Mouse (Mus musculus): ENCODE data around the gene Arel1. TPM values are rescaled to one million over a fixed set of nuclear protein-coding genes. Genes with fewer than 3 reads are reported as not detected.

The Arel1 gene
- 15.7 and 16.8 TPM in 2 replicates for polyA plus RNA-seq (2016; fragmentation: Nextera tagmentation; extraction: Ambion mirVana)

DNA sequence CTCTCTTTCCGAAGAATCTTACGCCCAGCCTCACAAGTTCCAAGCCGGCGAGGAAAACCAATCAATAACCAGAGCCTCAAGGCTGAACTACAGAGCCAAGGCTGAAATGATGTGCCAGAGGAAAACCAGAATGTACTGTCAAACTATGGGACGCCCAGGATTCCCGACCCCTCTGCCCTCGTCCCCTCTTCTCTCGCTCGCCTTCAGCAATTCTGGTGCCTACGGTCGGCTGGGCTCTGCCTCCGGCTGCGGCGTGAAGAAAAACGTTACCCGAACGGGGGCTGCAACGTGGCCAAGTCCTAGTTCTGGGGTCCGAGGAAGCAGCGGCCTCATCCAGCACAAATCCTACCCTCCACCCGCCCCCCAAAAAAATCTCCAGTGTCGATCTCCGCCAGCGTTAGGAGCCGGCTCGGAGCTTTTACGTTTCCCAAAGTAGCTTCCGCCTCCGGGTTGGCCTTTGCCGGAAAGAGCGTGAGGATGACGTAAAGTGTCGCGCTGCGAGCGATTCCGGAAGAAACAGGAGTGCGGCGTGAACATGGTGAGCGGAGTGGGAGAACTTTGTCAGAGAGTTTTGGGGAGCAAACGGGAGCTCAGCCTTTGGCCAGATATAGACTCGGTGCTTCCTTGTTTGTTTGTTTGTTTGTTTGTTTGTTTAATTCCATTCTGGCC is at the start of gene Arel1, which contains the start of gene Fcf1:
Arel1 (minus strand) TSS at position 473 of the 669 bp plus-strand sequence.
Fcf1 (plus strand) TSS at position 470 of the 669 bp plus-strand sequence.
- H3K27ac ChIP-seq: peak within 1 kb of the TSS; percentile 85
- peaks cover 16% of the 10 kb centered on the region for H3K4me1 ChIP-seq
- H3K36me3 ChIP-seq: peaks cover 30% of the 10 kb centered on the region
- peak; percentile 92 for DNase-seq (ENCODE audit: low spot score)
- H3K27me3 ChIP-seq (ENCODE audit: low read depth, poor library complexity, severe bottlenecking): no peaks in the 10 kb centered on the region
- H3K4me3 ChIP-seq: peak within 1 kb of the TSS; percentile 91
- no peaks in the 10 kb centered on the region for H3K9me3 ChIP-seq (replicated peaks)
- under 1% methylated on average over 42 of the region's 42 CpGs for WGBS

DNA sequence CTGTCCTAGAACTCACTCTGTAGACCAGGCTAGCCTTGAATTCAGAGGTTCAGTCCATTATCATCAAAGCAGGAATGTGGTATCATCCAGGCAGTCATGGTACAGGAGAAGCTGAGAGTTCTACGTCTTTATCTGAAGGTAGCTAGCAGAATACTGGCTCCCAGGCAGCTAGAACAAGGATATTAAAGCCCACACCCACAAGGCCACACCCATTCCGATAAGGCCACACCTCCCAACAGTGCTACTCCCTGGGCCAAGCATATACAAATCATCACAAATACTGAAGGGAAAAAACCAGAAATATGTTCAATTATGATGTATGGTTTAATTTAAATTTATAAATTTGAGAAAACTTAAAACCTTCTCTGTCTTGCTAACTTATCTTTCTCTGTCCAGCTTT is 41.5 kb upstream of the Arel1 start:
- peaks cover 72% of the 10 kb centered on the region for H3K36me3 ChIP-seq
- WGBS: 97% methylated on average over 2 of the region's 2 CpGs

GRCm38 (mm10) chr12:85010541-85010940 is 39.8 kb upstream of the Arel1 start:
- H3K4me3 ChIP-seq: no peak overlapping the region
- no peaks in the 10 kb centered on the region for H3K27me3 ChIP-seq (ENCODE audit: low read depth, poor library complexity, severe bottlenecking)
- 96% methylated on average over 2 of the region's 2 CpGs for WGBS
- no peaks in the 10 kb centered on the region for H3K4me1 ChIP-seq
- DNase-seq (ENCODE audit: low spot score): no peak
- H3K36me3 ChIP-seq: peaks cover 62% of the 10 kb centered on the region
- no peak overlapping the region for H3K27ac ChIP-seq
- no peaks in the 10 kb centered on the region for H3K9me3 ChIP-seq (replicated peaks)

More for the DNA sequence above, 41.5 kb upstream of the Arel1 start:
- Histone ChIP-seq H3K9me3 (replicated peaks) (no peaks in the 10 kb centered on the region), H3K4me3 (no peak overlapping the region), H3K27ac (no peak overlapping the region), H3K4me1 (no peaks in the 10 kb centered on the region), H3K27me3 (ENCODE audit: low read depth, poor library complexity, severe bottlenecking) (no peaks in the 10 kb centered on the region)
- no peak for DNase-seq (ENCODE audit: low spot score)

GRCm38 (mm10) chr12:85009776-85010175 is 39.1 kb upstream of the Arel1 start:
- H3K27me3 ChIP-seq (ENCODE audit: low read depth, poor library complexity, severe bottlenecking): no peaks in the 10 kb centered on the region
- no peak overlapping the region for H3K4me3 ChIP-seq
- no peaks in the 10 kb centered on the region for H3K4me1 ChIP-seq
- 90% methylated on average over 1 of the region's 1 CpGs for WGBS
- no peak overlapping the region for H3K27ac ChIP-seq
- H3K9me3 ChIP-seq (replicated peaks): no peaks in the 10 kb centered on the region
- DNase-seq (ENCODE audit: low spot score): no peak
- peaks cover 62% of the 10 kb centered on the region for H3K36me3 ChIP-seq

GRCm38 (mm10) chr12:85007021-85007420 is 36.3 kb upstream of the Arel1 start:
- no peak for DNase-seq (ENCODE audit: low spot score)
- no peak overlapping the region for H3K27ac ChIP-seq
- peaks cover 63% of the 10 kb centered on the region for H3K36me3 ChIP-seq
- no peaks in the 10 kb centered on the region for H3K9me3 ChIP-seq (replicated peaks)
- no peak overlapping the region for H3K4me3 ChIP-seq
- no peaks in the 10 kb centered on the region for H3K4me1 ChIP-seq
- H3K27me3 ChIP-seq (ENCODE audit: low read depth, poor library complexity, severe bottlenecking): no peaks in the 10 kb centered on the region

DNA sequence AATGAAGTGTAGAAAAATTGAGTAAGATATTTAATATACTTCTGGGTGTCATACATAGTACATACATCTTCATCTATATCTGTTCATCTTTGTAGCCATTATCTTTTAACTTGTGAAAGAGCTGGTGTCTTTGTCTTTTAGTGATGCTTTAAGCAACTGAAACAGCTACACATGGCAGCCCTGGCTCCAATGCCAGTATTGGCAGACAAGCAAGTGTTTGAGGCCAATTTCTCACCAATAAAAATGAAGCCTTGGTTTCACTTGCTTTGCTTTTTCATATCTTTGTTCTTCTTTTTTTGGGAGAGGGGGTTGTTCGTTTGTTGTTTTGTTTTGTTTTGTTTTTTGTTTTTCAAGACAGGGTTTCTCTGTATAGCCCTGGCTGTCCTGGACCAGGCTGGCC is 35.5 kb upstream of the Arel1 start:
- WGBS: 87% methylated on average over 1 of the region's 1 CpGs
- peaks cover 64% of the 10 kb centered on the region for H3K36me3 ChIP-seq

DNA sequence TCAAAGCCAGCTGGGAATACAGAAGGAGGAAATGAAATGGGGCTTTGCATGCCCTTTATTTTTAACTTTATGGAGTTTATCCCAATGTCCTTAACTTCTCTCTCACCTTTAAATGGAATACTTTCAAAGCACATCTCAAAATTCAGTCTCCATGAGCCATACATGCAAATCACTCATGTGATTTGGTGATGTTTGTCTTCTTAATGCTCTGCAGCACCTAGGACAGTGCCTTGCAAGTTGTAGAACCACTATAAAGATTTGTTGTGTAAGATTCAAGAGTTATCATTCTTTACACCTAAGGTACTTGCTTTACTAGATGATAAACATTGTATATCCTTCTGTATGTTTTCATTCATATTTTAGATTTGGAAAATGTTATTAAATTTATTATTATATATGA is 28.4 kb upstream of the Arel1 start:
- Histone ChIP-seq H3K36me3 (peaks cover 57% of the 10 kb centered on the region), H3K27me3 (ENCODE audit: low read depth, poor library complexity, severe bottlenecking) (no peaks in the 10 kb centered on the region), H3K27ac (no peak overlapping the region), H3K9me3 (replicated peaks) (no peaks in the 10 kb centered on the region), H3K4me3 (peak overlapping the region; percentile 96), H3K4me1 (peaks cover 24% of the 10 kb centered on the region)
- no peak for DNase-seq (ENCODE audit: low spot score)

More for the DNA sequence above, 35.5 kb upstream of the Arel1 start:
- no peak for DNase-seq (ENCODE audit: low spot score)
- no peak overlapping the region for H3K4me3 ChIP-seq
- H3K4me1 ChIP-seq: no peaks in the 10 kb centered on the region
- no peaks in the 10 kb centered on the region for H3K27me3 ChIP-seq (ENCODE audit: low read depth, poor library complexity, severe bottlenecking)
- no peaks in the 10 kb centered on the region for H3K9me3 ChIP-seq (replicated peaks)
- no peak overlapping the region for H3K27ac ChIP-seq

- H3K4me1 ChIP-seq: peaks cover 24% of the 10 kb centered on the region
- H3K9me3 ChIP-seq (replicated peaks): no peaks in the 10 kb centered on the region
- WGBS: under 1% methylated on average over 44 of the region's 44 CpGs
- peak overlapping the region; percentile 97 for H3K27ac ChIP-seq
- DNase-seq (ENCODE audit: low spot score): no peak
- peaks cover 34% of the 10 kb centered on the region for H3K36me3 ChIP-seq
- H3K4me3 ChIP-seq: peak overlapping the region; percentile 96
- no peaks in the 10 kb centered on the region for H3K27me3 ChIP-seq (ENCODE audit: low read depth, poor library complexity, severe bottlenecking)
Observed at GRCm38 (mm10) chr12:84996501-84997398, 26.1 kb upstream of the Arel1 start.

GRCm38 (mm10) chr12:84996083-84996496 is 25.4 kb upstream of the Arel1 start, which contains the start of gene Ylpm1:
Ylpm1 (plus strand) TSS chr12:84996321.
- Histone ChIP-seq H3K36me3 (peaks cover 28% of the 10 kb centered on the region), H3K27me3 (ENCODE audit: low read depth, poor library complexity, severe bottlenecking) (no peaks in the 10 kb centered on the region), H3K4me1 (peaks cover 24% of the 10 kb centered on the region), H3K9me3 (replicated peaks) (no peaks in the 10 kb centered on the region), H3K4me3 (peak within 1 kb of the TSS; percentile 96), H3K27ac (peak within 1 kb of the TSS; percentile 97)
- WGBS: under 1% methylated on average over 45 of the region's 45 CpGs
- peak; percentile 97 for DNase-seq (ENCODE audit: low spot score)

DNA sequence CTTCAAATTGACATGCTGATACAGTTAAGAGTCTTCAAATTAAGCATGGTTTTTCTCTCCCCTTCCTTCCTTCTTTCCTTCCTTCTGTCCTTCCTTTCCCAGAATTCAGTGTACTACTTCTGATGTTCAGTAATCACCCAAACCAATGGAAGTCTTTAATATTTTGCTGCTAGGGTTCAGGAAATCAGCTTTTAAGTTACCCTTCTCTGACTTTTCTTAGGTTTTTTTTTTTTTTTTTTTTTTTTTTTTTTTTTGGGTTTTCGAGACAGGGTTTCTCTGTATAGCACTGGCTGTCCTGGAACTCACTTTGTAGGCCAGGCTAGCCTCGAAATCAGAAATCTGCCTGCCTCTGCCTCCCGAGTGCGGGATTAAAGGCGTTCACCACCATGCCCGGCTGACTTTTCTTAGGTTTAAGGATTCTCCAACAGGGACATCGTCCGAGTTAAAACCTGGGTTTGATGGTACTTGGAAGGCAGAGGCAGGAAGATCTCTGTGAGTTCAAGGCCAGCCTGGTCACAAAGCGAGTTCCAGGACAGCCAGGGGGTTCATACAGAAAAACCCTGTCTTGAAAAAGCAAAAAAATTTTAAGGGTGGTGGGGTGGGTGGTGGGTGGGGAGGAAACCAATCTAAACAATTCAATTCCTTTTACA is 24.5 kb upstream of the Arel1 start:
- peak; percentile 33 for DNase-seq (ENCODE audit: low spot score)
- H3K36me3 ChIP-seq: peaks cover 21% of the 10 kb centered on the region
- no peaks in the 10 kb centered on the region for H3K27me3 ChIP-seq (ENCODE audit: low read depth, poor library complexity, severe bottlenecking)
- peak overlapping the region; percentile 96 for H3K4me3 ChIP-seq
- H3K27ac ChIP-seq: peak overlapping the region; percentile 97; the same call in 1 of the 2 replicates
- peaks cover 24% of the 10 kb centered on the region for H3K4me1 ChIP-seq
- WGBS: 91% methylated on average over 9 of the region's 9 CpGs
- no peaks in the 10 kb centered on the region for H3K9me3 ChIP-seq (replicated peaks)

GRCm38 (mm10) chr12:84989456-84989855 is 18.8 kb upstream of the Arel1 start:
- Histone ChIP-seq H3K4me3 (no peak overlapping the region), H3K9me3 (replicated peaks) (no peaks in the 10 kb centered on the region), H3K4me1 (no peaks in the 10 kb centered on the region), H3K27ac (no peak overlapping the region), H3K27me3 (ENCODE audit: low read depth, poor library complexity, severe bottlenecking) (no peaks in the 10 kb centered on the region), H3K36me3 (peaks cover 5% of the 10 kb centered on the region)
- WGBS: 82% methylated on average over 4 of the region's 4 CpGs
- no peak for DNase-seq (ENCODE audit: low spot score)

- no peaks in the 10 kb centered on the region for H3K27me3 ChIP-seq (ENCODE audit: low read depth, poor library complexity, severe bottlenecking)
- 86% methylated on average over 2 of the region's 2 CpGs for WGBS
- peaks cover 96% of the 10 kb centered on the region for H3K36me3 ChIP-seq
- H3K4me1 ChIP-seq: no peaks in the 10 kb centered on the region
- H3K4me3 ChIP-seq: no peak overlapping the region
- no peaks in the 10 kb centered on the region for H3K9me3 ChIP-seq (replicated peaks)
- H3K27ac ChIP-seq: no peak overlapping the region
- no peak for DNase-seq (ENCODE audit: low spot score)
Observed at GRCm38 (mm10) chr12:84979264-84979862, 8.7 kb upstream of the Arel1 start.
